8 mouse cellular contexts compared by ENCODE assay signal in genomic region chr15:101145424-101146099, GRCm38 (mm10). TPM values are rescaled to one million over a fixed set of nuclear protein-coding genes. Genes with fewer than 3 reads are reported as not detected.
DNase-seq lines count a peak whose midpoint lies in the region; ATAC-seq lines count a peak whose summit lies in the region.

No protein-coding gene starts in this region.

- H3K27me3 ChIP-seq in hindbrain, embryonic 12.5 days: no peaks in the 10 kb centered on the region; the same call in 1 of the 2 replicates

- H3K27ac ChIP-seq in hindbrain, embryonic 12.5 days: no peak overlapping the region

- DNase-seq in NIH3T3 (ENCODE audit: low read depth): peak; percentile 89
- peak; percentile 97 to 98 for DNase-seq in cerebellum, postnatal 10 days
- DNase-seq in frontal cortex, postnatal 10 days (ENCODE audit: low spot score in 2 of 2): peak; percentile 87 to 92
- peak; percentile 88 for DNase-seq in layer of hippocampus, postnatal 14 days (ENCODE audit: low spot score in 2 of 2)
- peak; percentile 99 for DNase-seq in lung, postnatal 10 days
- peak; percentile 93 for DNase-seq in ovary, postnatal 14 days (ENCODE audit: low spot score)
- DNase-seq in thymus, postnatal 10 days (ENCODE audit: low spot score in 2 of 2): peak; percentile 91 to 93

- ATAC-seq in hindbrain, embryonic 12.5 days (ENCODE audit: low FRiP score): peak; percentile 84

- H3K9me3 ChIP-seq in hindbrain, embryonic 12.5 days (replicated peaks): no peaks in the 10 kb centered on the region

- peaks cover 42% of the 10 kb centered on the region for H3K4me1 ChIP-seq in hindbrain, embryonic 12.5 days

- no peak overlapping the region for H3K4me3 ChIP-seq in hindbrain, embryonic 12.5 days

- H3K4me2 ChIP-seq in hindbrain, embryonic 12.5 days (replicated peaks): peak overlapping the region; percentile 38

- H3K9ac ChIP-seq in hindbrain, embryonic 12.5 days: 0 out of 2 replicates have a peak overlapping the region, but pooled peaks have one; percentile 13

- 9% methylated on average over 19 of the region's 19 CpGs for WGBS in hindbrain, embryonic 12.5 days

- H3K36me3 ChIP-seq in hindbrain, embryonic 12.5 days: no peaks in the 10 kb centered on the region

RNA-seq across cellular contexts. Expression of gene Acvrl1, which starts 17.2 kb away (rescaled TPM):
- polyA plus RNA-seq in hindbrain, embryonic 12.5 days (2016; fragmentation: Nextera tagmentation; extraction: Ambion mirVana): 11.6 TPM in 2 replicates
- 10 to 100 TPM; 11.9 to 12.0 TPM for total RNA-seq in layer of hippocampus, postnatal 14 days (2021)

RNA-seq across cellular contexts. Expression of gene Acvr1b, which starts 28.3 kb away (rescaled TPM):
- 12.2 and 15.5 TPM in 2 replicates for polyA plus RNA-seq in hindbrain, embryonic 12.5 days (2016; fragmentation: Nextera tagmentation; extraction: Ambion mirVana)
- 10 to 100 TPM; 71.3 to 79.6 TPM for total RNA-seq in layer of hippocampus, postnatal 14 days (2021)

RNA-seq across cellular contexts. Expression of gene Ankrd33, which starts 30.0 kb away (rescaled TPM):
- polyA plus RNA-seq in hindbrain, embryonic 12.5 days (2016; fragmentation: Nextera tagmentation; extraction: Ambion mirVana): not detected in 2 replicates
- not detected for total RNA-seq in layer of hippocampus, postnatal 14 days (2021)
